Mouse (Mus musculus) C2C12 (cell line): ENCODE measurements at regions not wholly inside any gene's neighbourhood (a gene's known extent, or its start where the extent isn't known, plus 50 kb on each side); places are given as distances from the start of the nearest gene placed in this dataset.

Source experiments
- CTCF ChIP-seq: IDR thresholded peaks from one replicate; pipeline ENCODE4 v1.5.1; 2011; ENCODE audit not compliant: control insufficient read depth, insufficient read depth, insufficient read length
- USF1 ChIP-seq: IDR thresholded peaks from one replicate; pipeline ENCODE4 v1.6.1; 2011; ENCODE audit warnings: low read depth, mild to moderate bottlenecking, control low read depth, moderate library complexity

GRCm38 (mm10) chr3:38235736-38236083, 248.9 kb downstream of the Ankrd50 start:
- TF ChIP-seq CTCF (no peak), USF1 (no peak)
